Mouse (Mus musculus) fat pad, adult 2 months (tissue): ENCODE measurements at regions not wholly inside any gene's neighbourhood (a gene's known extent, or its start where the extent isn't known, plus 50 kb on each side); places are given as distances from the start of the nearest gene placed in this dataset.
"Not testable (repeated sequence)": the region's sequence is repeated elsewhere in the genome, so short reads cannot be mapped to it uniquely, and the experiment has no call there.

ENCODE experiments used
- DNase-seq: peaks from one replicate; pipeline ENCODE4 v3.0.0-alpha.2; 2011; ENCODE audit warnings: low read depth, low spot score; ENCODE audit errors: extremely low read depth

- DNase-seq, result no peak
Measured at GRCm38 (mm10) chr16:89718921-89719320, 147.9 kb upstream of the Krtap11-1 start.

- not testable (repeated sequence) for DNase-seq
Measured at GRCm38 (mm10) chr16:89715716-89716115, 144.7 kb upstream of the Krtap11-1 start.

GRCm38 (mm10) chr16:89704316-89704715 is 133.3 kb upstream of the Krtap11-1 start:
- DNase-seq, result no peak

- peak; percentile 42 for DNase-seq
Measured at GRCm38 (mm10) chr16:89703158-89703557, 132.2 kb upstream of the Krtap11-1 start.

GRCm38 (mm10) chr16:89702406-89702805 is 131.4 kb upstream of the Krtap11-1 start:
- no peak for DNase-seq

- no peak for DNase-seq
Measured at GRCm38 (mm10) chr16:89701741-89702140, 130.8 kb upstream of the Krtap11-1 start.

GRCm38 (mm10) chr16:89699710-89700109 is 128.7 kb upstream of the Krtap11-1 start:
- no peak for DNase-seq

GRCm38 (mm10) chr16:89695833-89696232 is 124.8 kb upstream of the Krtap11-1 start:
- peak; percentile 5 for DNase-seq

GRCm38 (mm10) chr16:89695406-89695805 is 124.4 kb upstream of the Krtap11-1 start:
- DNase-seq, result no peak

- no peak for DNase-seq
Measured at GRCm38 (mm10) chr16:89693321-89693720, 122.3 kb upstream of the Krtap11-1 start.

- no peak for DNase-seq
Measured at GRCm38 (mm10) chr16:89679438-89679837, 108.5 kb upstream of the Krtap11-1 start.

- DNase-seq, result no peak
Measured at GRCm38 (mm10) chr16:89678446-89679015, 107.5 kb upstream of the Krtap11-1 start.

GRCm38 (mm10) chr16:89675009-89675785 is 104.2 kb upstream of the Krtap11-1 start:
- DNase-seq, result no peak

GRCm38 (mm10) chr16:89674159-89674902 is 103.3 kb upstream of the Krtap11-1 start:
- no peak for DNase-seq

- DNase-seq, result no peak
Measured at GRCm38 (mm10) chr16:89671188-89671726, 100.3 kb upstream of the Krtap11-1 start.

GRCm38 (mm10) chr16:89660071-89660470 is 89.1 kb upstream of the Krtap11-1 start:
- no peak for DNase-seq

- DNase-seq, result no peak
Measured at GRCm38 (mm10) chr16:89656036-89656435, 85.1 kb upstream of the Krtap11-1 start.

GRCm38 (mm10) chr16:89648651-89649050 is 77.7 kb upstream of the Krtap11-1 start:
- DNase-seq, result no peak

- DNase-seq, result no peak
Measured at GRCm38 (mm10) chr16:89633917-89634601, 63.1 kb upstream of the Krtap11-1 start.

- no peak for DNase-seq
Measured at GRCm38 (mm10) chr16:89632114-89632622, 61.2 kb upstream of the Krtap11-1 start.
